Mouse (Mus musculus) midbrain, embryonic 10.5 days (tissue): ENCODE data around the gene Prps1l1. TPM values are rescaled to one million over a fixed set of nuclear protein-coding genes. Genes with fewer than 3 reads are reported as not detected.

Source experiments
- polyA plus RNA-seq: library from polyadenylated mRNA; unstranded; fragments of >200 nt; fragmentation: Nextera tagmentation; extraction: Ambion mirVana; gene quantifications from 2 replicates; pipeline ENCODE4 v1.2.1, GENCODE M21; 2016

The Prps1l1 gene
- polyA plus RNA-seq, 1 experiment from 2014 or later, result not detected

Other genes starting within 250 kb of the Prps1l1 start
- gene Hdac9, start 67.7 kb upstream of the Prps1l1 start, polyA plus RNA-seq, result 7.9 and 12.0 TPM in 2 replicates
- gene Snx13, start 62.4 kb downstream of the Prps1l1 start, polyA plus RNA-seq, result 15.3 and 15.6 TPM in 2 replicates